Mouse (Mus musculus) ES-Bruce4 (cell line): ENCODE data around the gene Fli1. TPM values are rescaled to one million over a fixed set of nuclear protein-coding genes. Genes with fewer than 3 reads are reported as not detected.

ENCODE experiments used
- H3K27ac ChIP-seq: 2 replicates; pipeline ENCODE4 v1.5.1; 2012; ENCODE audit warnings: low read length, inconsistent platforms; ENCODE audit not compliant: insufficient read depth
- H3K27me3 ChIP-seq: 2 replicates; pipeline ENCODE4 v1.6.1; 2012; ENCODE audit warnings: mild to moderate bottlenecking, low read length, inconsistent platforms; ENCODE audit not compliant: control insufficient read depth, poor library complexity, insufficient read depth, severe bottlenecking
- H3K36me3 ChIP-seq: 2 replicates; pipeline ENCODE4 v1.6.1; 2012; ENCODE audit warnings: inconsistent platforms, mild to moderate bottlenecking, low read length, moderate library complexity; ENCODE audit not compliant: control insufficient read depth, poor library complexity, insufficient read depth, severe bottlenecking
- H3K4me1 ChIP-seq: one replicate; pipeline ENCODE4 v1.8.1; 2011; ENCODE audit warnings: low read length; ENCODE audit not compliant: control insufficient read depth, insufficient read depth
- H3K4me3 ChIP-seq: 2 replicates; pipeline ENCODE4 v1.5.1; 2011; ENCODE audit warnings: low read depth, mild to moderate bottlenecking, low read length
- H3K9ac ChIP-seq: 2 replicates; pipeline ENCODE4 v1.6.1; 2012; ENCODE audit warnings: low read depth, mild to moderate bottlenecking, inconsistent platforms; ENCODE audit not compliant: poor library complexity, severe bottlenecking
- H3K9me3 ChIP-seq: replicated peaks from 2 replicates; pipeline ENCODE4 v1.6.1; 2012; ENCODE audit warnings: mild to moderate bottlenecking, low read length, inconsistent platforms; ENCODE audit not compliant: control insufficient read depth, poor library complexity, insufficient read depth, severe bottlenecking
- CTCF ChIP-seq: IDR thresholded peaks from one replicate; pipeline ENCODE4 v1.8.1; 2011; ENCODE audit warnings: low read depth, low read length
- EP300 ChIP-seq: IDR thresholded peaks from 2 replicates; pipeline ENCODE4 v1.6.1; 2011; ENCODE audit warnings: low read depth, low read length; ENCODE audit not compliant: insufficient read depth
- POLR2A ChIP-seq: IDR thresholded peaks from one replicate; pipeline ENCODE4 v1.8.1; 2011; ENCODE audit warnings: low read length; ENCODE audit not compliant: insufficient read depth
- polyA plus RNA-seq: library from polyadenylated mRNA; stranded (reverse); fragments of >200 nt; gene quantifications from 2 replicates; pipeline ENCODE4 v1.2.4, GENCODE M21; 2011; ENCODE audit warnings: low read depth; ENCODE audit not compliant: missing spikeins, insufficient read depth, insufficient read length

Gene Fli1
- polyA plus RNA-seq, 1 experiment, result not detected

GRCm38 (mm10) chr9:32522536-32523245, 20.0 kb downstream of the Fli1 start:
- H3K27ac ChIP-seq, result no peak overlapping the region
- H3K4me1 ChIP-seq, result no peaks in the 10 kb centered on the region
- H3K27me3 ChIP-seq, result no peaks in the 10 kb centered on the region
- H3K9me3 ChIP-seq, result no peaks in the 10 kb centered on the region
- no peak overlapping the region for H3K9ac ChIP-seq
- H3K4me3 ChIP-seq, result no peak overlapping the region
- no peaks in the 10 kb centered on the region for H3K36me3 ChIP-seq
- TF ChIP-seq EP300 (no peak), POLR2A (no peak), CTCF (no peak)

- Histone ChIP-seq H3K9ac (no peak overlapping the region), H3K4me3 (no peak overlapping the region), H3K27me3 (no peaks in the 10 kb centered on the region), H3K27ac (no peak overlapping the region), H3K36me3 (no peaks in the 10 kb centered on the region), H3K9me3 (no peaks in the 10 kb centered on the region), H3K4me1 (peaks cover 1% of the 10 kb centered on the region)
- no peak for TF ChIP-seq POLR2A
- no peak for TF ChIP-seq CTCF
- TF ChIP-seq EP300, result no peak
Observed at GRCm38 (mm10) chr9:32521331-32521730, 21.3 kb downstream of the Fli1 start.

GRCm38 (mm10) chr9:32520821-32521220, 21.8 kb downstream of the Fli1 start:
- H3K36me3 ChIP-seq, result no peaks in the 10 kb centered on the region
- H3K4me1 ChIP-seq, result peaks cover 1% of the 10 kb centered on the region
- H3K9me3 ChIP-seq, result no peaks in the 10 kb centered on the region
- H3K4me3 ChIP-seq, result no peak overlapping the region
- no peaks in the 10 kb centered on the region for H3K27me3 ChIP-seq
- H3K9ac ChIP-seq, result no peak overlapping the region
- TF ChIP-seq CTCF (no peak), EP300 (no peak)
- H3K27ac ChIP-seq, result no peak overlapping the region

GRCm38 (mm10) chr9:32519101-32520051, 23.3 kb downstream of the Fli1 start:
- H3K36me3 ChIP-seq, result no peaks in the 10 kb centered on the region
- H3K27ac ChIP-seq, result no peak overlapping the region
- H3K9me3 ChIP-seq, result no peaks in the 10 kb centered on the region
- H3K4me3 ChIP-seq, result no peak overlapping the region
- no peaks in the 10 kb centered on the region for H3K27me3 ChIP-seq
- no peak overlapping the region for H3K9ac ChIP-seq
- peaks cover 1% of the 10 kb centered on the region for H3K4me1 ChIP-seq
- no peak for TF ChIP-seq POLR2A
- TF ChIP-seq EP300, result no peak
- no peak for TF ChIP-seq CTCF

GRCm38 (mm10) chr9:32518351-32519075, 24.1 kb downstream of the Fli1 start:
- no peaks in the 10 kb centered on the region for H3K9me3 ChIP-seq
- no peaks in the 10 kb centered on the region for H3K36me3 ChIP-seq
- peaks cover 1% of the 10 kb centered on the region for H3K4me1 ChIP-seq
- TF ChIP-seq EP300 (no peak), POLR2A (no peak), CTCF (no peak)
- no peaks in the 10 kb centered on the region for H3K27me3 ChIP-seq
- H3K27ac ChIP-seq, result no peak overlapping the region
- H3K4me3 ChIP-seq, result no peak overlapping the region
- H3K9ac ChIP-seq, result no peak overlapping the region
